Comparison of ENCODE assay signal across 12 mouse cellular contexts in genomic region chr7:123982010-123982409, GRCm38 (mm10). TPM values are rescaled to one million over a fixed set of nuclear protein-coding genes. Genes with fewer than 3 reads are reported as not detected.
DNase-seq lines count a peak whose midpoint lies in the region; ATAC-seq and TF ChIP-seq lines count a peak whose summit lies in the region.
"Had no signal": no experiment of that assay in that cellular context is flagged by ENCODE, and none has a peak within 500 bp of the region (broad histone marks: within the 10 kb centered on the region; RNA-seq: fewer than 3 reads in every experiment).

No protein-coding gene starts in this region.

- 0 out of 2 replicates have a peak, but pooled peaks cover 5% of the 10 kb centered on the region for H3K9me3 ChIP-seq in heart, embryonic 14.5 days (ENCODE audit: control insufficient read depth, low read length)
- no peaks in the 10 kb centered on the region for H3K9me3 ChIP-seq in ES-E14 (ENCODE audit: control insufficient read depth, insufficient read depth, low read depth, low read length)
- no peaks in the 10 kb centered on the region for H3K9me3 ChIP-seq in forebrain, embryonic 16.5 days (ENCODE audit: control insufficient read depth, low read length)
- H3K9me3 ChIP-seq in midbrain, embryonic 12.5 days: no peaks in the 10 kb centered on the region

- no peak for ATAC-seq in heart, embryonic 14.5 days (ENCODE audit: insufficient number of reproducible peaks, insufficient read depth, low FRiP score, low read depth)
- peak; percentile 60; the same call in 1 of the 2 replicates for ATAC-seq in forebrain, embryonic 16.5 days
- ATAC-seq in midbrain, embryonic 12.5 days (ENCODE audit: low FRiP score, low read depth): 0 out of 2 replicates have a peak, but pooled peaks have one; percentile 4

- H3K4me3 ChIP-seq in heart, embryonic 14.5 days (ENCODE audit: control insufficient read depth in 1 of 2, insufficient read depth in 1 of 2, low read depth in 1 of 2, low read length in 2 of 2): peak overlapping the region; percentile 47 to 61; a peak in 2 of 4 replicates
- peak overlapping the region; percentile 74 to 81 for H3K4me3 ChIP-seq in ES-E14 (ENCODE audit: insufficient read depth in 1 of 2, low read depth in 1 of 2, low read length in 2 of 2, poor library complexity in 1 of 2, severe bottlenecking in 1 of 2)
- H3K4me3 ChIP-seq in forebrain, embryonic 16.5 days (replicated peaks; ENCODE audit: low read length): peak overlapping the region; percentile 59
- H3K4me3 ChIP-seq in midbrain, embryonic 12.5 days: peak overlapping the region; percentile 75

- no peaks in the 10 kb centered on the region; a peak in 1 of 4 replicates for H3K4me1 ChIP-seq in heart, embryonic 14.5 days (ENCODE audit: control insufficient read depth in 2 of 2, insufficient read depth in 2 of 2, low read length in 2 of 2)
- no peaks in the 10 kb centered on the region for H3K4me1 ChIP-seq in ES-E14 (ENCODE audit: control insufficient read depth in 2 of 2, insufficient read depth in 2 of 2, low read length in 2 of 2, poor library complexity in 1 of 2)
- H3K4me1 ChIP-seq in forebrain, embryonic 16.5 days (replicated peaks; ENCODE audit: control insufficient read depth, insufficient read depth, low read length): peaks cover 12% of the 10 kb centered on the region
- H3K4me1 ChIP-seq in midbrain, embryonic 12.5 days: peaks cover 5% of the 10 kb centered on the region; the same call in 1 of the 2 replicates

- WGBS in heart, embryonic 14.5 days: 7% methylated on average over 5 of the region's 5 CpGs
- WGBS in forebrain, embryonic 16.5 days: under 1% methylated on average over 5 of the region's 5 CpGs
- under 1% methylated on average over 5 of the region's 5 CpGs for WGBS in midbrain, embryonic 12.5 days

- H3K27me3 ChIP-seq in heart, embryonic 14.5 days (ENCODE audit: control insufficient read depth, insufficient read depth, low read length): peaks cover 73% of the 10 kb centered on the region
- peaks cover 36% of the 10 kb centered on the region for H3K27me3 ChIP-seq in forebrain, embryonic 16.5 days (replicated peaks; ENCODE audit: control insufficient read depth, insufficient read depth, low read length)
- H3K27me3 ChIP-seq in midbrain, embryonic 12.5 days: peaks cover 81% of the 10 kb centered on the region

- no peaks in the 10 kb centered on the region for H3K36me3 ChIP-seq in heart, embryonic 14.5 days (ENCODE audit: control insufficient read depth, insufficient read depth, low read length)
- H3K36me3 ChIP-seq in ES-E14 (ENCODE audit: control insufficient read depth, insufficient read depth, low read length, poor library complexity, severe bottlenecking): no peaks in the 10 kb centered on the region
- no peaks in the 10 kb centered on the region for H3K36me3 ChIP-seq in forebrain, embryonic 16.5 days (ENCODE audit: control insufficient read depth, insufficient read depth)
- H3K36me3 ChIP-seq in midbrain, embryonic 12.5 days: no peaks in the 10 kb centered on the region

- H3K4me2 ChIP-seq in heart, embryonic 14.5 days (ENCODE audit: low read length): peak overlapping the region; percentile 90
- H3K4me2 ChIP-seq in forebrain, embryonic 16.5 days (ENCODE audit: low read length): peak overlapping the region; percentile 79
- peak overlapping the region; percentile 99 for H3K4me2 ChIP-seq in midbrain, embryonic 12.5 days (replicated peaks)

- H3K9ac ChIP-seq in heart, embryonic 14.5 days (ENCODE audit: low read length): no peak overlapping the region
- H3K9ac ChIP-seq in ES-E14 (ENCODE audit: insufficient read depth, low read depth, low read length, poor library complexity, severe bottlenecking): peak overlapping the region; percentile 65
- no peak overlapping the region for H3K9ac ChIP-seq in forebrain, embryonic 16.5 days (replicated peaks; ENCODE audit: low read depth, low read length)
- H3K9ac ChIP-seq in midbrain, embryonic 12.5 days (replicated peaks): no peak overlapping the region
- H3K9ac ChIP-seq: liver, embryonic 14.5 days had no signal

- DNase-seq in heart, postnatal 36 days: no peak
- DNase-seq in ES-E14 (ENCODE audit: low read depth, low spot score): peak; percentile 2
- no peak for DNase-seq in B cell, adult 2 months
- DNase-seq in left cerebral cortex, postnatal 10 days (ENCODE audit: extremely low spot score in 1 of 2, low spot score in 2 of 2): no peak
- DNase-seq in left cerebral cortex, adult 18-20 months (ENCODE audit: low spot score in 2 of 2): no peak
- DNase-seq: adrenal gland, adult 2 months; thymus, adult 18-20 months had no signal

- intact Hi-C loops in heart, postnatal 36 days (cut with DNase I): no loop called here
- intact Hi-C loops in left cerebral cortex, postnatal 10 days (cut with DNase I): loop anchor here (10.0 kb wide), 3 partner anchors 457 to 1203 kb away; no protein-coding TSS in a partner anchor

- H3K27ac ChIP-seq in heart, embryonic 14.5 days (replicated peaks in 1 of 2; ENCODE audit: control insufficient read depth in 1 of 2, insufficient read depth in 1 of 2, low read depth in 2 of 2, low read length in 2 of 2): no peak overlapping the region
- no peak overlapping the region for H3K27ac ChIP-seq in ES-E14 (ENCODE audit: insufficient read depth, low read depth, low read length, poor library complexity, severe bottlenecking)
- H3K27ac ChIP-seq in forebrain, embryonic 16.5 days (ENCODE audit: low read length): no peak overlapping the region
- H3K27ac ChIP-seq in midbrain, embryonic 12.5 days (replicated peaks): no peak overlapping the region
- H3K27ac ChIP-seq: liver, embryonic 14.5 days had no signal

- in situ Hi-C loops in ES-E14 (cut with MboI; ENCODE audit: low sequenced_read_pairs in 2 of 2, unreplicated experiment in 2 of 2): no loop called here

TF ChIP-seq in ES-E14, 5 proteins besides CTCF, POLR2A, EP300 and RAD21:
- TF ChIP-seq MAFK (IDR thresholded peaks at IDR 0.05; ENCODE audit: insufficient read depth, low read depth, low read length) (no peak), ZNF384 (IDR thresholded peaks at IDR 0.05; ENCODE audit: low read depth, low read length) (no peak), CHD2 (IDR thresholded peaks at IDR 0.05; ENCODE audit: low read depth, low read length) (no peak), ZC3H11A (IDR thresholded peaks at IDR 0.05; ENCODE audit: borderline replicate concordance, low read depth, low read length) (no peak), HCFC1 (IDR thresholded peaks at IDR 0.05; ENCODE audit: borderline replicate concordance, insufficient read depth, low read length) (no peak)
TF ChIP-seq in ES-E14: peak in this region for 0.

RNA-seq across cellular contexts. Expression of gene Hs3st4, which starts 0.7 kb away (rescaled TPM):
- 0.55 and 1.0 TPM in 2 replicates for polyA plus RNA-seq in heart, embryonic 14.5 days (2014; fragmentation: Nextera tagmentation; extraction: Ambion mirVana)
- total RNA-seq in heart, postnatal 36 days (2021): not detected
- total RNA-seq in ES-E14 (2012; rRNA removed): 0.40 and 0.53 TPM in 2 replicates
- polyA plus RNA-seq in forebrain, embryonic 16.5 days (2015; fragmentation: Nextera tagmentation; extraction: Ambion mirVana): 12.4 and 18.0 TPM in 2 replicates
- polyA plus RNA-seq in midbrain, embryonic 12.5 days (2016; fragmentation: Nextera tagmentation; extraction: Ambion mirVana): 1.2 TPM in 2 replicates
- total RNA-seq in left cerebral cortex, postnatal 10 days (2021): 10 to 100 TPM; 53.5 to 65.8 TPM
- total RNA-seq in left cerebral cortex, adult 18-20 months (2021): 10 to 100 TPM; 42.4 to 46.1 TPM
- total RNA-seq: hematopoietic stem cell, adult 5-6 weeks had no signal
- polyA plus RNA-seq: adrenal gland, adult 2 months; liver, embryonic 14.5 days had no signal

Comparison
In these comparisons a context has a peak if more than half of its experiments do, and no peak if none do; other contexts are left out.
1. RNA of gene Hs3st4, which starts 0.7 kb away (total RNA-seq): 53.5 to 65.8 TPM in left cerebral cortex, postnatal 10 days and 42.4 to 46.1 TPM in left cerebral cortex, adult 18-20 months; 0.40 to 0.53 TPM in ES-E14 and not detected in heart, postnatal 36 days; every median in the first group is over 10 times any median in the second.
2. Peak in every context shown above with its lines, with median percentiles within 50 percentile points of each other: H3K4me2 ChIP-seq and H3K4me3 ChIP-seq.